Mouse (Mus musculus): ENCODE data around the gene Fam133b.
"Not testable (repeated sequence)": the region's sequence is repeated elsewhere in the genome, so short reads cannot be mapped to it uniquely, and the experiment has no call there.

The Fam133b gene

DNA sequence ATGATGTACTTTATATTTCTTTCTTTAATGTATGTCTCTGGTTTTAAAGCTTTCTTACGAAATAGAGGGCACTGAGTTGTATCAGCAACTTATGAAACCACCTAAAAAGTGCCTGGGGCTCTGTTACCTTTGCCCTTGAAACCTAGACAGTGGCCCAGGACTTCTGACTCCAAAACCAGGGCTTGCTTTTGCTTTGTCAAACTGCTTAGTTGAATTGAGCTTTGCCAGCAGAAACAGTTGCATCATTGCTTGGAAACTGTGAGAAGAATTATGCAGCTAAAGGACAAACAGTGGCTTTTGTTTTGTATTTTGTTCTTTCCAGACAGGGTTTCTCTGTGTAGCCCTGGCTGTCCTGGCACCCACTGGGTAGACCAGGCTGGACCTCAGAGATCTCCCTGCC lies 56.7 kb downstream of the Fam133b start:
- no peak for DNase-seq (ENCODE audit: low read depth)

DNA sequence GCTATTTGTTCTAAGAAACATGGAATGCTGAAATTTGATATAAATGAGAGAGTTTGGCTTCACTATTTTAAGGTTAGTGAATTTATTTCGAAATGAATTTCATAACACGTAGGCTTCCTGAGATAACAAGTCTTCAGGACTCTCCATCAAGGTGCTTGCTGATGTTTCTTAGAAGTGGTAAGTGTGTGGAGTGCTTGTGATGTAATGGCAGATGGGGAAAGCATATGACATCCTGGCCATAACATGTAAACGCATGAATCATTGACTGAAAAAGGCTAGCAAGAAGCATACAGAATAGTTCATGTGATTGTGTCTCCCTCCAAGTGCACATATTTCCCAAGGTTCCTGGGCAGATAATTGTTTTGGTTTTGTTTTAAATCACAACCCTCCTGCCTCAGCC lies 57.2 kb downstream of the Fam133b start:
- DNase-seq (ENCODE audit: low read depth): no peak

DNA sequence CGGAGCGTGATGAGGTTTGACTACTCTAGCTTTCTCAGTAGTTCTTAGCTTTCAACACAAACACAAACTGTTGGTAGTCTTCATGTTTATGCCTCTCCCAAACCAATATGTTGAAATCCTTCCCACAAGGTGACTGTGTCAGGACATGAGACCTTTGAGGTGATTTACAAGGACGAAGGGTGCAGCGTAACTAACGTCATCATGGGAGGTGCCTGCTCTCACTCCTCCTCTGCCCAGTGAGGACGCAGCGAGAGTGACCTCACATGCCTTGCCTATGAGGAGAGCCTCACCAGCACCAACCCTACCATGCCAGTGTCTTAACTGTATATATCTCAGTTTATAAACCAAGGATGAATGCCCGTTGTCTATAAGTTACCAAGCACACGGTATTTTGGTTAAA lies 63.5 kb downstream of the Fam133b start:
- no peak for DNase-seq (ENCODE audit: low read depth)

DNA sequence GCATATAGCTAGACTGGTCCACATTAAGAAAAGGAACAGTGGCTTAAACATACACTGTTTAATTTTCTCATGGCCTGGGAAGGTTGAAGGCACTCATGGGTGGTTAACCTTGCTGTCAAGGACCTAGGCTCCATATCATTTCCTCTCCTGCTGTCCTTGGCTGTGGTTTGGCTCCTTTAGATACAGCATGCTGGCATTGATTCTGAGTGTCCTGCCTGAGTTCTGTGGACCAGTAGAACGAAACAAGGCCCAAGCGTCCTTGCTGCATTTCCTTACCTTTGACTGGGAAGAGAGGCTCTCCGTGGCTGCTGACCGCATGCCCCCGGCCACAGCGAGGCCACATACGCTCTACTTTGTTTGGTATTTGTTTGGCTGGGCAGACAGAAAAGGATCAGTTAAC lies 65.6 kb downstream of the Fam133b start:
- no peak for DNase-seq (ENCODE audit: low read depth)

DNA sequence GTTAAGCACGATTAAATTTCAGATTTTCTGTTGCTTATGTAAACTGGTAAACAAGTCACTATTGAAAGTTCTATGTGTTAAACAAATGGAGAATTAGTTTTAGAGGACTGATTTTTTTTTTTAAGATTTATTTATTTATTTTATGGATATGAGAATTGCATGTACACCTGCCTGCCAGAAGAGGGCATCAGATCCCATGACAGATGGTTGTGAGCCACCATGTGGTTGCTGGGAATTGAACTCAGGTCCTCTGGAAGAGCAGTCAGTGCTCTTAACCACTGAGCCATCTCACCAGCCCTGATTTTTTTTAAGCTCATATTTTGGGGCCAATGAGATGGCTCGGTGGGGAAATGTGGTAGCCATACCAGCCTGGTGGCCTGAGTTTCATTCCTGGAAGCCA lies 68.2 kb downstream of the Fam133b start:
- not testable (repeated sequence) for DNase-seq (ENCODE audit: low read depth)
